Mouse (Mus musculus): ENCODE data around the gene Hhipl1.

DNA sequence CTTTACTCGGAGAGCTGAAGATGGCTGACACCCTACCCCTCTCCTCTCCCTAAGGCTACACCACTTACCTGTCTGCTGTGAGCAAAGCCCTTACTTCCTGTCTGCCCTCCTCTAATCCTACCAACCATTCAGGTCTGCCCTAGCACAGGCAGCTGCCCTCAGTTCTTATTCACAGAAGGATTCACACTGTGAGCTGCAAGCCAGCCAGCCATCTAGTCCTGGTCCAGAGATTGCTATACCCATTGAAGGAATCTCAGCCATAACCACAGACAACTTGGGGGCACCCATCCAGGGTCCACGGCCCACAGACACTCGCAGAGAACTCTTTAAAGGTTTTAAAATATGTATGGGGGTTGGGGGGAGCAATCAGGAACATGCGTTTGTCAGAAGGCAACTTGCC lies 19.7 kb upstream of the Hhipl1 start:
- TF ChIP-seq CTCF (IDR thresholded peaks at IDR 0.05; ENCODE audit: control insufficient read depth, insufficient read depth, insufficient replicate concordance, low read depth, low read length) (no peak), POLR2A (IDR thresholded peaks at IDR 0.05; ENCODE audit: control insufficient read depth, low read depth, low read length) (no peak)
